Mouse (Mus musculus) cortical plate, adult 2 months (tissue): ENCODE data around the gene Rpf1.

Experiments
- CTCF ChIP-seq: fragments of 200-500 bp; IDR thresholded peaks from 2 replicates; pipeline ENCODE4 v1.5.1; 2011; ENCODE audit warnings: mild to moderate bottlenecking, control low read depth, low read length; ENCODE audit not compliant: insufficient read depth; ENCODE audit errors: extremely low read depth
- POLR2A ChIP-seq: fragments of 200-500 bp; IDR thresholded peaks from 2 replicates; pipeline ENCODE4 v1.6.1; 2011; ENCODE audit warnings: mild to moderate bottlenecking, low read length, control low read depth; ENCODE audit not compliant: insufficient read depth; ENCODE audit errors: extremely low read depth

DNA sequence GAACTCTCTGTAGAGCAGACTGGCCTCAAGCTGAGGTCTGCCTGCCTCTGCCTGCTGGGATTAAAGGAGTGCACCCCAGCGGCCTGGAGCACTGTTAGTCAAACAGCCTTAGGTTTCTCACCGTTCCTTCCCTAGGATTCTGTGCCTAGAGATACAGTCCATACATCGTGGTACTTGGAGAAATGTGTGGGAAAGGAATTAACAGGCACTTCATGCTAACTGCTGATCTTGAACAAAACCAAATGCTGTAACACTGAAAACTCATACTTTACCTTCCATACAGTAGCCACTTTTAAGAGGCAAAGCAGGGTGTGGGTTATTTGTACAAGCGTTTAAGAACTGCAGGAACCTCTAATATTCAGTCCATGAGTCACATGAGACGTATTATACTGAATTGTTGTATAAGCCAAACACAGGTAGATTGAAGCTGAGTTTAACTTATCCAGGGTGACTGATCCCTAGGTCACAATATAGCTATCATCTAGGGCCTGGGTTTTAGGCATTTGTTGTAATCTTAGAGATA is 19.6 kb downstream of the Rpf1 start:
- TF ChIP-seq POLR2A, result no peak
- no peak for TF ChIP-seq CTCF
